Mouse (Mus musculus): ENCODE results near the gene Hsd17b13. TPM values are rescaled to one million over a fixed set of nuclear protein-coding genes. Genes with fewer than 3 reads are reported as not detected.
A peak's percentile ranks its signal among the peaks of the same experiment; 100 is the strongest.

Gene Hsd17b13
- total RNA-seq, 2 experiments from 2014 or later: not detected

GRCm38 (mm10) chr5:103928196-103928550 lies 49.0 kb downstream of the Hsd17b13 start:
- no peak for ATAC-seq (replicated peaks; ENCODE audit: low FRiP score, poor library complexity, severe bottlenecking)

- ATAC-seq (replicated peaks; ENCODE audit: low FRiP score, poor library complexity, severe bottlenecking): peak; percentile 75
These were observed 49.6 kb downstream of the Hsd17b13 start for GRCm38 (mm10) chr5:103927429-103928195.

GRCm38 (mm10) chr5:103926398-103926797 lies 50.8 kb downstream of the Hsd17b13 start:
- no peak for ATAC-seq (replicated peaks; ENCODE audit: low FRiP score, poor library complexity, severe bottlenecking)

GRCm38 (mm10) chr5:103923755-103924154 lies 53.5 kb downstream of the Hsd17b13 start:
- no peak for ATAC-seq (replicated peaks; ENCODE audit: low FRiP score, poor library complexity, severe bottlenecking)

- ATAC-seq (replicated peaks; ENCODE audit: low FRiP score, poor library complexity, severe bottlenecking): no peak
These were observed 54.1 kb downstream of the Hsd17b13 start for GRCm38 (mm10) chr5:103923101-103923500.

- no peak for ATAC-seq (replicated peaks; ENCODE audit: low FRiP score, poor library complexity, severe bottlenecking)
These were observed 54.8 kb downstream of the Hsd17b13 start for GRCm38 (mm10) chr5:103922436-103922835.

GRCm38 (mm10) chr5:103919497-103919896 lies 57.7 kb downstream of the Hsd17b13 start:
- no peak for ATAC-seq (replicated peaks; ENCODE audit: low FRiP score, poor library complexity, severe bottlenecking)

GRCm38 (mm10) chr5:103918233-103918632 lies 59.0 kb downstream of the Hsd17b13 start:
- ATAC-seq (replicated peaks; ENCODE audit: low FRiP score, poor library complexity, severe bottlenecking): no peak

GRCm38 (mm10) chr5:103917357-103917895 lies 59.8 kb downstream of the Hsd17b13 start:
- no peak for ATAC-seq (replicated peaks; ENCODE audit: low FRiP score, poor library complexity, severe bottlenecking)

- no peak for ATAC-seq (replicated peaks; ENCODE audit: low FRiP score, poor library complexity, severe bottlenecking)
These were observed 60.4 kb downstream of the Hsd17b13 start for GRCm38 (mm10) chr5:103916595-103917356.

- no peak for ATAC-seq (replicated peaks; ENCODE audit: low FRiP score, poor library complexity, severe bottlenecking)
These were observed 62.6 kb downstream of the Hsd17b13 start for GRCm38 (mm10) chr5:103914335-103915226.

GRCm38 (mm10) chr5:103913150-103913549 lies 64.1 kb downstream of the Hsd17b13 start:
- no peak for ATAC-seq (replicated peaks; ENCODE audit: low FRiP score, poor library complexity, severe bottlenecking)

GRCm38 (mm10) chr5:103911555-103911954 lies 65.7 kb downstream of the Hsd17b13 start:
- no peak for ATAC-seq (replicated peaks; ENCODE audit: low FRiP score, poor library complexity, severe bottlenecking)

- peak; percentile 95 for ATAC-seq (replicated peaks; ENCODE audit: low FRiP score, poor library complexity, severe bottlenecking)
These were observed 66.3 kb downstream of the Hsd17b13 start, which contains the start of gene Klhl8 for GRCm38 (mm10) chr5:103910748-103911409. Gene Klhl8, minus strand, starts transcription at chr5:103911259.

- ATAC-seq (replicated peaks; ENCODE audit: low FRiP score, poor library complexity, severe bottlenecking): no peak
These were observed 67.1 kb downstream of the Hsd17b13 start for GRCm38 (mm10) chr5:103910156-103910555.

GRCm38 (mm10) chr5:103909466-103909865 lies 67.7 kb downstream of the Hsd17b13 start:
- ATAC-seq (replicated peaks; ENCODE audit: low FRiP score, poor library complexity, severe bottlenecking): no peak

GRCm38 (mm10) chr5:103908851-103909250 lies 68.4 kb downstream of the Hsd17b13 start:
- no peak for ATAC-seq (replicated peaks; ENCODE audit: low FRiP score, poor library complexity, severe bottlenecking)

- ATAC-seq (replicated peaks; ENCODE audit: low FRiP score, poor library complexity, severe bottlenecking): no peak
These were observed 69.4 kb downstream of the Hsd17b13 start for GRCm38 (mm10) chr5:103907844-103908243.

GRCm38 (mm10) chr5:103906173-103906572 lies 71.0 kb downstream of the Hsd17b13 start:
- no peak for ATAC-seq (replicated peaks; ENCODE audit: low FRiP score, poor library complexity, severe bottlenecking)
